Mouse (Mus musculus) adrenal gland, adult 8-10 months (tissue): ENCODE measurements around the gene Klhdc7b. TPM values are rescaled to one million over a fixed set of nuclear protein-coding genes. Genes with fewer than 3 reads are reported as not detected.

Source experiments
- DNase-seq: peaks from one replicate; pipeline ENCODE4 v3.0.0; 2022
- total RNA-seq, 4 experiments: library from RNA; stranded (reverse); gene quantifications; 2 replicates each; pipeline ENCODE4 v1.2.4; 2022

The Klhdc7b gene
- under 1 TPM in 1 of 4 experiments, not detected in 3; 0.09 TPM for total RNA-seq

DNA sequence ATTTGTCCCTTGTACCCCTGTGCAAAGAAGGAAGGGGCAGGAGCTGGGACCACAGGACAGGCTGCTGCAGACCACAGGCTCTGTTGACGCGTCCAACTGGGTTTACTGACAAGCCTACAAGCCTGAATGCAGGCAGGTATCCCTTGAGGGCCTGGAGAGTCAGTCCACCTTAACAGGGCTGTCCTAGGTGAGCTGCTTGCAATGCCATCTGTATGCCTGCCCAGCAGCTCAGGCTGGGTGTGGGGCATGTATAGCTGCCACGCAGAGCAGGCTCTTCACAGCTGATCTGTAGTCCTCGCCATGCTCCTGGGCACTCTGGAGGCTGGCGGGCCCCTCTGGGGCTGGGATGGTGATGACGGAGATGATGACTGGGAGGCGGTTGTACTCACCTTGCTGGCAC, at the start of gene Klhdc7b:
Gene Klhdc7b (plus strand): TSS at position 301 of the 400 bp plus-strand sequence.
- DNase-seq, result no peak

DNA sequence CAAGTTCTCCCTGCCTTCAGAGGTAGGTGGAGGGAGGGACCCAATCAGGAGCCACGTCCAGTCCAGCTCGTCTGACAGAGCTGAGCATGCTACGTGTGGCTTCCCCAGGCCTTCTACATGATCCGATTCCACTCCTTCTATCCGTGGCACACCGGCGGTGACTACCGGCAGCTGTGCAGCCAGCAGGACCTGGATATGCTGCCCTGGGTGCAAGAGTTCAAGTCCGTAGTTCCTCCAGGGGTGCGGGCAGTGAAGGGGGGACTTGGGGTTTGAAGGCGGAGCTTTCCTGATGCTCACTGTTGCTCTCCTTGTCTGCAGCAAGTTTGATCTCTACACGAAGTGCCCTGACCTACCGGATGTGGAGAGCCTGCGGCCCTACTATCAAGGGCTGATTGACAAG, 48.3 kb upstream of the Klhdc7b start:
- DNase-seq, result no peak

DNA sequence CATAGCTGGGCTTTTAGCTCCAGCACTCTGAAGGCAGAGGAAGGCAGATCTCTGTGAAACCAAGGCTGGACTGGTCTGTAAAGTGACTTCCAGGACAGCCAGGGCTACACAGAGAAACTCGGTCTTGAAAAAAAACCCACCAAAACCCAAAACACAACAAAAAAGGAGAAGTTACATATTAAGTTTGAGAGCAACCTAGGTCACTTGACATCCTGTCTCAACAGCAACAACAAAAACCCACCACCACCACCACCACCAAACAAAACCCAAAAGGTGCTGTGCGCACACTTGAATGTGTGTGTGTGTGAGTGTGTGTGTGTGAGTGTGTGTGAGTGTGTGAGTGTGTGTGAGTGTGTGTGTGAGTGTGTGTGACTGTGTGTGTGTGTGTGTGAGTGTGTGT, 45.0 kb upstream of the Klhdc7b start:
- DNase-seq, result no peak

DNA sequence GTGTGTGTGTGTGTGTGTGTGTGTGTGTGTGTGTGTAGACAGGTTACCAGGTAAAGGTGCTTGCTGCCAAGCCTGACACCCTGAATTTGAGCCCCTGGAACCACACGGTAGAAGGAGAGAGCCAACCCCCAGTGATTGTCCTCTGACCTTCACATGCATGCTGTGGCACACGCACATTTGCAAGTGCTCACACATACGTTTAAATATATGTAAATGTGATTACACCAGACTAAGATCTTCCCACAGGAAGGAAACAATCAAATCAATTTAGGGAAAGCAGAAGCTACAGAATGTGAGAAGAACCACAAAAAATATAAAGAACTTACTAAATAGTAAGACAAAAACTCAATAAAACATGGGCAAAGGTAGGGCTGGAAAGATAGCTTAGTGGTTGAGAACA, 44.6 kb upstream of the Klhdc7b start:
- no peak for DNase-seq

DNA sequence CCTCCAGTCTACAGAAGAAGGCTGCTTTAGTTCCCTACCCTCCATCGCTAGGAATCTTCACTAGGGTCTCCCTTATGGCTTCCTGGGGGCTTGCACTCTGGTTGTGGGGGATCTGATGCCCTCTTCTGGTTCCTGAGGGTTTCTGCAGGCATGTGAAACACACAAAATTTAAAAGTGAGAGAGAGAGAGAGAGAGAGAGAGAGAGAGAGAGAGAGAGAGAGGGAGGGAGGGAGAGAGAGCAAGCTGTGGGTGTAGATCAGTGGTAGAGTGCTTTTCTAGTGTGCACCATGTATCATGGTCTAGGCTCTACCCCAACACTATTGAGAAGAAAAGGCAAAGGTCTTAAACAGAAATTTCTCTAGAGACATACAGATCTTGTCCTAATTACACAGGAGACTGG, 43.0 kb upstream of the Klhdc7b start:
- no peak for DNase-seq

DNA sequence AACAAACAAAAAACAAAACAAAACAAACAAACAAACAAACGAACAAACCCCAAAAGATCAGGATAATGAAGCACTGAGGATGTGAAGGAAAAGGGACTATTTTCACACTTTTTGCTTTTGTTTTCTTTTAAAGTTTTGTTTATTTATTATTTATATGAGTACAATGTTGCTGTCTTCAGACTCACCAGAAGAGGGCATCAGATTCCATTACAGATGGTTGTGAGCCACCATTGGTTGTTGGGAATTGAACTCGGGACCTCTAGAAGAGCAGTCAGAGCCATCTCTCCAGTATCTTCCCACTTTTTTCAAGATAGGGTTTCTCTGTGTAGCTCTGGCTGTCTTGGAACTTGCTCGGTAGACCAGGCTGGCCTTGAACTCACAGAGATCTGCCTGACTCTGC, 41.4 kb upstream of the Klhdc7b start:
- no peak for DNase-seq

DNA sequence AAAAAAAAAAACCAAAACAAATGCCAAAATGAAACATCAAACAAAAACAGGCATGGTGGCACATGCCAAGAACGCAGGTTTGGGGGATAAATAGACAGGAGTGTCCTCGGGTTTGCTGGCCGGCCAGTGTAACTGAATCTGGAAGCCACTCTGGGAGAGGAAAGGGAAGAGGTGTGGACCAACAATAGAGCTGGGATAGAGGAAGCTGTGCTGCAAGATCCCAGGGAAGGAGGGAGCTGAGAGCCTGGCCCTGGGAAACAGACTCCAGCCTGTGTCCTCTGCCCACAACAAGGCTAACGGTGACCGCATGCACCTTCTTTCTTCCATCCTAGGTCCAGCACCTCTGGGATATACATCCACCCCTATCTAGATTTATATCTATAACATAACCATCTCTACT, 34.3 kb upstream of the Klhdc7b start:
- DNase-seq, result no peak

DNA sequence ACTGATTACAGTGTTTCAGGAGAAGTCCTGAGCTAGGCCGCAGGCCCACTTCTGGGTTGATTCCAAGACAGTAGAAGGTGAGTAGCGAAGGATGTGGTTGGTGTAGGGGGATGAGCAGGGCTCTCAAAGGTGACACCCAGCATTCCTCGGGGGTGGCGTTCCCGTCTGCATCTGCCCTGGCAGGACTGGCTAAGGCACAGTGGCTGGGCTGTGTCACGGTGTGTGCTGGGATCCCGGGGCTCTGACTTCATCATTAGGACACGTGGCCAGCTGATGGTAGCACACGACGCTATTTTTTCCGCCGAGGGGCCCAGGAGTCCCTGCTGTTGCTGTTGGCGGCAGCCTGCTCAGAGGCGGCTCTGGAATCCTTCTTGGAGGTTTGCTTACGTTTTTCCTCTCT, 33.4 kb upstream of the Klhdc7b start:
- DNase-seq, result no peak

DNA sequence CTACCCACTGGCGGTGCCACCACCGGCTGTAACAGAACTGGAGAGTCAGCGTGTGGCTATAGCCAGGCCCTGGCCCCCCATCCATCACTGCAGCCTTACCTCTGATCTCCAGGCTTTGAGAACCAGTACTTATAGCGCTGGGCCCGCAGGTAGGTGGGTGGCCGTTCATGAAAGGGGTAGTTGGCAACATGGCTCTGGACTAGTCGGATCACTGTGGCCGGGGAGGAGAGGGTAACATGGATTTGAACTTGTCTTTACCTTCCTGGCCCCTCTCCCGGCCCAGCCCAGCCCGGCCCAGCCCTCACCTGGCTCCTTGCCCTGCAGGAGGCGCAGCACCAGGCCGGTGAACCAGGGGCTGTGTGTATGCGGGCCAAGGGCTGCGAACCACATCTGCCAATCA, 32.7 kb upstream of the Klhdc7b start:
- DNase-seq, result no peak

DNA sequence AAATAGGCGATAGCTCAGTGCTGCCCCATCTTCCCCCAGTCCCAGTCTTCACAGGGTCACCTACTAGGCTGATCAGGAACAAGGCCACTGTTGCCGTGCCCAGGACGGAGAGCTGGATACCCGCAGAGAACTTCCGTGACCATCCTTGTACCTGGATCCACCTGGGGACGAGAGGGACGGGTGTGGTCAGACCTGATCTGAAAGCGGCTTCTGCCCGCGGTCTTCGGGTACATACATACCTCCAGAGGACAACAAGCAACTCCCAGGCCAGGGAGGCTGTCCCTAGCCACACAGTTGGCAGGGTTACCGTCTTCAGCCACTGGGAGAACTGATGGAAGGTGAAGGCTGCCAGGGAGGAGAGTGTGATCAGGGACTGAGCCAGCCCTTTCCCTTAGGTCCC, 31.9 kb upstream of the Klhdc7b start:
- no peak for DNase-seq

DNA sequence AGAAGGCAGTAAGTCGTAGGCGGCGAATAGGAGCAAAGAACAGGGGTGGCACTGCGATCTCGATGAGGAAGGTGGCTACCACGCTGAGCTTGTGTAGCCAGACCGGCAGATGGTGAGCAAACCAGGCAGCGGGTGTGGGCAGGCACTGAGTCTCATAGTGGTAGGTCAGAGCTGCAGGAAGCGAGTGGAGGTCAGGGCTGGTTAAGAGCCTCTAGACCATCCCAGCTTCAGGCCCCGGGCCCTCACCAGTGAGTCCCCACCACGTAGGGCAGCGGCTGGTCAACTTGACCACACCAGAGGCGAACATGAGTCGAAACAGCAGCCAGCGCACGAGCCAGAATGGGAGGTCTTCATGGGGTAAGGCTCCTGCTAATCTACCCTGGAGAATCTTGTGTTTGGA, 30.9 kb upstream of the Klhdc7b start:
- no peak for DNase-seq

DNA sequence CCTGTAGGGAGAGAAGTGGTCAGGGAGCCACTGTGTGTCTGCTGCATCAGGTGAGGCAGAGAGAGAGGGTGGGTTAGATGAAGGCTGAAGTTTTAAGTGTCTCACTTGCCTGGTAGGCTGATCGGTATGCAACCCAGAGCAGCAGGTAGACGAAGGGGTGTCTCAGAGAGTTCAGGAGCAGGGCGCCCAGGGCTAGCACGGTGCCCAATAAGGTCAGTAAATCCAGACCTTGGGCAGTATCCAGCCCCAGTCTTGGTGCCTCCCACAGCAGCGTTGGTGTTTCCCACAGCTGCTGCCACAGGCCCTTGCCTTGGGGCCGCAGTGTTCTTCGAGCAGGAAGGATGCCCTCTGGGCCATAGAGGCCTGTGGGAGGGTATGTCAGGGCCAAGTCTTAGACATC, 30.3 kb upstream of the Klhdc7b start:
- no peak for DNase-seq

DNA sequence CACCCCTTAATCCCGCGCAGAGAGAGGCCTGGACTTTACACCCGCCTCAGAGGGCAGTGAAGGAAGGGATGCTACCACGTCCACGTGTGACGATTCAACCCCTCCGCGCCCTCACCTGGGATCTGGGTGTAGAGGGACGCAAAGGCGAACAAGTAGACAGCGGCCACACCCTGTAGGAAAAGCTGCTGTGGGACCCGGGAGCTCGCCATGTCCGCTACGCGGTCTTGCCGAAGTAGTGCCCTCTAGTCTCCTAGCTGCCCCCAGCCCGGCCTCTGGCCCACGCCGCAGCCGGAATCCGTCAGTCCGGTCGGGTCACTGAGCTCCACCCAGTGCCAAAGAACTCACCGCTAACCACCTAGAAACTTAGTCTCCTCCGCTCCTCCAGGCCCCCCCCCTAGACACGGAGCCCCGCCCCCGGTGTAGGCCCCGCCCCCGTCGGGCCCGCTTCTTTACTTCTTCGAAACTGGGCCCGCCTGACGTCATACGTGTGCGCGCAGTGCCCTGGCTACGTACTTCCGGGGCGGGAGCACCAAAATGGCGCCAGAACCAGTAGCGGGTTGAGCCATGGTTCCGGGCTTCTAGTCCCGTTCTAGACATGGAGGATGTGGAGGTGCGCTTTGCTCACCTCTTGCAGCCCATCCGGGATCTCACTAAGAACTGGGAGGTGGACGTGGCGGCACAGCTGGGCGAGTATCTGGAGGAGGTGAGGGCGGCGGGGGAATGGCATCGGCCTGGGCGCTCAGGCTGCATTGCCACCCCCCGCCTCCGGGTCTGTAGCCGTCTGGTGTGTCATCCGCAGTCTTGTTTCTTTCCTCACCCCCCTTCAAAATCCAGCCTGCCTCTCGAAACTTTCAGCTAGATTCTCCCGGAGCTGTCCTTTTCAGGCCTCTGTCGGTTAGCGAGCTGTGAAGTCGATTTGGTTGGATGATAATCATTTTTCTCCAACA, 29.2 kb upstream of the Klhdc7b start, which contains the start of the genes Lmf2 and Ncaph2:
Gene Lmf2 (minus strand): TSS at position 419 of the 947 bp plus-strand sequence.
Gene Ncaph2 (plus strand): TSS at position 479 of the 947 bp plus-strand sequence.
- DNase-seq, result peak; percentile 94

DNA sequence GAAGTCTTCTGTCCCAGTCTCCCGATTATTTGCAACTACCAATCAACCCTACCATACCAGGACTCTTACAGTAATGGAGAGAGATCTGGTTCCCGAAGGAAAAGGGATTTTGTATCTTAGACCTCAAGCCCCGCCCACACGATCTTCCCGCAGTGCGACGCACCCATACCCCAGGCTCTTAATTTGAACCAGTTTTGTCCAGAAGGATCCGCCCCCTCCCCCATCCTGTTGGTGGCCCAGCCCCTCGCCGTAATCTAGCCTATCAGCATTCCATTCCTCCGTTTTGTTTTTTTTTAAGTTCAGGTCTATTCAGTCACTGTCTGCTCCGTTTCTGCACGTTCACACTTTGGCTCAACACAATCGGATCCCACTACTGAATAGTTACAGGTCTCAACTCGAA, 28.3 kb upstream of the Klhdc7b start:
- DNase-seq, result peak; percentile 45

DNA sequence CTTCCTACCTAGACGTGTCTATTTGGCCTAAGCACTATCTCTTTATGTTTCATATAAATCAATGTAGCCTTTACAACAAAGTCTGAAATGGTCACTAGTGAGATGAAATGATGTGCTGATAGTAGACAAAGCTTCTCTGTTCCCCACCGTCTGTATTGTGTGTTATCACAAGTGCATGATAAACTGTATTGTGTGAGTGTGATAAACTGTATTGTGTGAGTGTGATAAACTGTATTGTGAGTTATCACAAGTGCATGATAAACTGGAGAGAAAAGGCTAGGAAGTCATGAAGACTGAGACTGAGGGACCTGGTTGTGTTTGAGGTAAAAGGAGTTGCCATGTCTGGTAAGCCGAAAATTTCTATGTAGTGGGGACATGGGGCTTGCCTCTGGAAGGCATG, 25.9 kb upstream of the Klhdc7b start:
- DNase-seq, result no peak

DNA sequence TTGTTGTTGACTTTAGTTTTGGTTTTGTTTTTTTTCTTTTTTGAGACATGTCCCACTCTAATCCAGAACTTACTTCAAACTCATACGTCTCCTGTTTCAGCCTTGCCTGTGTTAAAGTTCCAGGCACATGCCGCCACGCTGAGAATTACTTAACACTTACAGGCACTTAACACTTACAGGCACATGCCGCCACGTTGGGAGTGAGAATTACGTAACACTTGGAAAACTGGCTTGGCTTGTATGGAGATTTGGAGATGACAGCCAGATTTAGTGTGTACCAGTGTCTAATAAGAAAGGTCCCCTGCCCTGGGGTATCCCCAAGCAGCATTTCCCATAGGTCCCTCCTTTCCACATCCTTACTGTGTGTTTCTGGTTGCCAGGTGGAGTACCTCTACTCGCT, 21.7 kb upstream of the Klhdc7b start:
- DNase-seq, result no peak

DNA sequence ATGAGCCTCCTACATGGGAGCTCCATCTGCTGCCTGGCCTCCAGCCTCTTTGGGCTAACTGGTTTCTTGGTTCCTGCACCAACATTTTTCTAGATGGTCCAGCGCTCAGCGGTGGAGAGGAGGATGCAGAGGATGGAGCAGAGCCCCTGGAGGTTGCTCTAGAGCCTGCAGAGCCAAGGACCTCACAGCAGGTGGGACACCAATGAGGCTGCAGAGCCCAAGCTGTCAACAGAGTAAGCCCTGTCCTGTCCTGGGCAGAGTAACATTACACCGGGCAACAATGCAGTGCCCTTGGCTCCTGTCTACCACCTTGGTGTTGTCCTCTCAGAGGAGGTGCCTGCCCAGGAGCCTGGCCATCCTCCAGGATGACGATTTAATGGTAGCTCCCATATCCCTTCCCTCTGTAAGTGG, 19.6 kb upstream of the Klhdc7b start:
- no peak for DNase-seq

DNA sequence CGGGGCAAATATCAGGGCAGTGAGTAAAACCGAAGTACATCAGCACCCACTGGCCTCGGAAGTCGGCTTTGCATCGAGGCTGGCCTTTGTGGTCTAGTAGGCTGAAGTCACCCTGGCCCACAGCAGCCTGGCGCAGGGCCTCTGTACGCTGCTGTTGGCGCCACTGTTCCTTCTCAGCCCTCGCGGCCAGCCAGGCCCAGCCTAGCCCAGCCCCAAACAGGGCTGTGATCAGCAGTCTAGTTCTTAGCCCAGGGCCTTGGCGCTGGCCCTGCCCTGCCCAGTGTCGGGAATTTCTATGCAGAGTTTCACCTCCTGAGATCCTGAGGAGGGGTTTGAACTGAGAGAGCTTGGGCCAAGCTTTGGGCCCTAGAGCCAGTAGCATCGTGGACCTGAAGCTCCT, 12.6 kb upstream of the Klhdc7b start:
- DNase-seq, result no peak

DNA sequence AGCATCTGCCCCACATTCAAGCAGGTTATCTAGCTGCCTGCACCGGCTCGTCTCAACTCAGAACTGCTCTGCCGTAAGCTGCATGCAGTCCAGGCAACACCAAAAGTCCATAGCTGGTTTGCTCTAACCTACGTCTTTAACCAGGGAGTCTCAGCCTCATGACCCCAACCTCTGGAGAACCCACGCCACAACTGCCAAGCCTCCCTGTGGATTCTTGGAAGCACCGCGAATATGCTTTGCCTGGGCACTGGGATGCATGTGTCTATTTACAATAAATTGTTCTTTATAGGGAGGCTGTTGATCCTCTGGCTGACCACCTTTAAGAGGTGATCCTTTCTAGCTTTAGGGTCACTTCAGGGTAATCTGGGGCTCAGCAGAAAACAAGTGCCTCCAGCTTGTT, 12.2 kb upstream of the Klhdc7b start:
- no peak for DNase-seq

DNA sequence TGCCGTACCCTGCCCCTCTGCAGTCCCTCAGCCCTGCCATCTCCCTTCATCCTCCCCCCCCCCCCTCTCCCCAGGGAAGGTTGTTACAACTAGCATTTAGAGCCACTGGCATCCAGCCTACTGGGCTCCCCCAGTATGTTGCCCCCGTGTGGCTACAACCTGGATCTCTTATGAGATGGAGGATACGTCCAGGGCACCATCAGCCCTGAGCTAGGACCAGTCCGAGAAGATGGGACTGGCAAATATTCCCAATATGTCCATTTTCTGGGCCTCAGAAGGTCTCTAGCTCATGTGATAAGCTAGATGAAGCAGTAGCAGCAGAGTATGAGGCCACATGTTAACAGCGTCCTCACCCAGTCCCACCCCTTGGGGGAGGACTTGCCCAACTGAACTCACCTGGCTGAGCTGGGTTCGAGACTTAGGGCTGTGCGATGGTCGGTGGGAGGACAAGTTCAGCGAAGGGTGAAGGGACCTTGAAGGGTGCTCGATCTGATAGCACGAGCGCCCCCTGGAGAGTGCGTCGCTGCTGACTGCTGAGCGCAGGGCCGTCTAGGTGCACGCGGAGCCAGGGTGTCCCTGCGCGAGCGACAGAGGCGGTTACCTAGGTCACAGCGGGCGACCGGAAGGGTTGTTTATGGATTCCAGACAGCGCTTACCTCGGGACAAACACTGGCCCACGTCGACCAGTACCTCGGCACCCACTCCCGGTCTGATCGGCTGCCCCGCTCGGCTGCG, 11.5 kb upstream of the Klhdc7b start:
- DNase-seq, result peak; percentile 83

DNA sequence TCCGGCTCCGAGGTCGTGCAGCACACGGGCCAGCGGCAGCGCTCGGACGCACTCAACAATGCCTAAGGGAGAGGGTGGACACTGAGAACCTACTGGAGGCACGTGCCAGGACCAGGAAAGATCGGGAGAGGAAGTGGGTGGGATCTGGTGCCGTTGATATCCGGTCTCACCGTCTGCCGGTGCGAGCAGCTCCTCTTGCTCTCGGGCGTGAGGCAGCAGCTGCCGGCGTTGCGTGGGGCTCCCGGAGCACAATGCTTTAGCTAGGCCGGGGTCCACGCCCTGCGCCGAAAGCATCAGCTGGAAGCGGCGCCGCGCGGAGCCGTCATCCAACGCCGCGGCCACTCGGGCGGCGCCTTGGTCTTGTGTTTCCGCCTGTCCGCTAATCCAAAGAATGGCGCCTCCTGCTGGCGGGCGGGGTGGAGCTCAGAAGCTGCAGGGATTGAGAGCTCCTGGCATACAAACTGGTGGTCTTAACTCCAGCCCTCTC, 10.9 kb upstream of the Klhdc7b start, which contains the start of gene Sco2:
Gene Sco2 (minus strand): TSS at position 85 of the 487 bp plus-strand sequence.
- DNase-seq, result peak; percentile 86

DNA sequence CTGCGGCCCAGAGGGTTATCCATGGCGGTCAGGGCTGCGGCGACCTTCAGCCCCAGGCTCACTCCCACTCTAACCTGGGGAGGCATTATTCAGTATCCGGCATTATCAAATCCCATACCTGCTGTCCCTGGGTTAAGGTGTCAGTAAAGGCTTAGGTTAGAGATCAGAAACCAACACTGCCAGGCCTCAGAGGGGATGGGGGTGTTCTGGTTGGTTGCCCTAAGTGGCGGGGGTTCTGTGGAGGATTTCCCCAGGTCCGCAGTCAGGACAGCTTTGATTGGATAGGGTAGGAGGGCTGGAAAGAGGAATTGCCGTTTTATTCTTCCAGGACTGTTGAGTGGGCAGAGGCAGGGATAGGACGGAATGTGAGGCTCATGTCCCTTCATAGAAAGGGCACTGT, 10.4 kb upstream of the Klhdc7b start:
- no peak for DNase-seq

DNA sequence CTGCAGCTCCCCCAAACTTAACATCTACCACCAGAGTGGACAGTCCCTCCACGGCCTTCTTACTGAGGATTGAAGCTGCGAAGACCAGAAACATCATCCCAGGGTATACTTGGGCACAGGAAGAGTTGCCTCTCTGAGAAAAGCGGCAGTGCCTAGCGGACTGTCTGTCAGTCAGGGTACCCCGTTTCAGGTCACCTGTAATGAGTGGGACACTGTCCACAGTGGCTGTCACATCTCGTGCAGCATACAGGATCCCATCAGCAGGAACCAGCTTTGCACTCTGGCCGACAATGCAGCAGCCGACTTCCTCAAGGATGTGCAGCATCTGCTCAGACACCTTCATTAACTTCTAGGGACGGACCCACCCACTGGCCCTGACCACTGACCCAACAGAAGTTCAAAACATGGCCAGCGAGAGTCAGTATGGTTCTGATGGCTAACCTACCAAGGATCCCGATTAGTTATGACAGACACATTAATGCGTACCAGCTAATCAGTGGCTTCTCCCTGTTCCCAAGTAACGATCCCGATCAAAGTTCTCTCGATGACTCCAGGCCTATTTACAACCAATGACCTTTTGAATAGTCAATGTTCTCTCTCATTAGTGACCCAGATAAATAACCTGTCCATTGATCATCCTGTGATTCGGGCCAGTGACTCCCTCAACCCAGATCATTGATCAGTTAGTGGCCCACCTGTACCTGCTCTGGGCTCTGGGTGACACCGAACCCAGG, 9.7 kb upstream of the Klhdc7b start:
- DNase-seq, result no peak
